ENCODE assay signal across 8 mouse cellular contexts in genomic region chr10:89686139-89686808, GRCm38 (mm10). TPM values are rescaled to one million over a fixed set of nuclear protein-coding genes. Genes with fewer than 3 reads are reported as not detected.
A peak's percentile ranks its signal among the peaks of the same experiment; 100 is the strongest.
DNase-seq lines count a peak whose midpoint lies in the region; ATAC-seq lines count a peak whose summit lies in the region.

Gene Scyl2, minus strand, starts transcription at chr10:89686285.

- ATAC-seq in heart, embryonic 14.5 days (ENCODE audit: insufficient number of reproducible peaks, insufficient read depth, low FRiP score, low read depth): peak; percentile 100
- peak; percentile 97 for ATAC-seq in liver, embryonic 13.5 days (ENCODE audit: low read depth)
- peak; percentile 99 for ATAC-seq in stomach, embryonic 16.5 days (ENCODE audit: insufficient read depth, low FRiP score)

- WGBS in heart, embryonic 14.5 days: 3% methylated on average over 29 of the region's 31 CpGs
- 6% methylated on average over 31 of the region's 31 CpGs for WGBS in liver, embryonic 13.5 days (ENCODE audit: insufficient replicate concordance)
- 3% methylated on average over 31 of the region's 31 CpGs for WGBS in stomach, embryonic 16.5 days

- H3K9me3 ChIP-seq in heart, embryonic 14.5 days (ENCODE audit: control insufficient read depth, low read length): no peaks in the 10 kb centered on the region
- no peaks in the 10 kb centered on the region for H3K9me3 ChIP-seq in liver, embryonic 13.5 days (replicated peaks)
- H3K9me3 ChIP-seq in stomach, embryonic 16.5 days (replicated peaks; ENCODE audit: control insufficient read depth, low read length): no peaks in the 10 kb centered on the region

- H3K4me1 ChIP-seq in brown adipose tissue, adult 24 weeks (ENCODE audit: control insufficient read depth, insufficient read depth, insufficient read length, low read length): no peaks in the 10 kb centered on the region
- H3K4me1 ChIP-seq in heart, embryonic 14.5 days (ENCODE audit: control insufficient read depth in 2 of 2, insufficient read depth in 2 of 2, low read length in 2 of 2): peaks cover 0 to 7% of the 10 kb centered on the region in 2 experiments; a peak in 2 of 4 replicates
- H3K4me1 ChIP-seq in liver, embryonic 13.5 days (replicated peaks): peaks cover 72% of the 10 kb centered on the region
- peaks cover 6% of the 10 kb centered on the region; the same call in 1 of the 2 replicates for H3K4me1 ChIP-seq in stomach, embryonic 16.5 days (ENCODE audit: control insufficient read depth, insufficient read depth, low read length)

- H3K27ac ChIP-seq in brown adipose tissue, adult 24 weeks (replicated peaks; ENCODE audit: low read depth, low read length): peak within 1 kb of the TSS; percentile 82
- H3K27ac ChIP-seq in heart, embryonic 14.5 days (replicated peaks in 1 of 2; ENCODE audit: control insufficient read depth in 1 of 2, insufficient read depth in 1 of 2, low read depth in 2 of 2, low read length in 2 of 2): peak within 1 kb of the TSS; percentile 34 to 76; a peak in 2 of 4 replicates
- H3K27ac ChIP-seq in liver, embryonic 13.5 days: peak within 1 kb of the TSS; percentile 84
- H3K27ac ChIP-seq in stomach, embryonic 16.5 days (ENCODE audit: low read length): peak within 1 kb of the TSS; percentile 77

- H3K4me2 ChIP-seq in heart, embryonic 14.5 days (ENCODE audit: low read length): peak within 1 kb of the TSS; percentile 89
- peak within 1 kb of the TSS; percentile 90 for H3K4me2 ChIP-seq in liver, embryonic 13.5 days
- peak within 1 kb of the TSS; percentile 84 for H3K4me2 ChIP-seq in stomach, embryonic 16.5 days (ENCODE audit: low read depth, low read length)

- DNase-seq in CD4-positive, CD25-positive, alpha-beta regulatory T cell, adult 2 months (ENCODE audit: low read depth, low spot score): peak; percentile 98
- DNase-seq in fibroblast of lung, adult 2 months (ENCODE audit: low read depth): peak; percentile 51
- peak; percentile 96 for DNase-seq in kidney, postnatal 14 days
- peak; percentile 94 for DNase-seq in liver, embryonic 13.5 days
- peak; percentile 92 for DNase-seq in neural tube, embryonic 10.5 days (ENCODE audit: extremely low spot score, low spot score)

- H3K4me3 ChIP-seq in brown adipose tissue, adult 24 weeks (ENCODE audit: insufficient read depth, low read depth, low read length): peak within 1 kb of the TSS; percentile 98
- peak within 1 kb of the TSS; percentile 80 to 98 for H3K4me3 ChIP-seq in heart, embryonic 14.5 days (ENCODE audit: control insufficient read depth in 1 of 2, insufficient read depth in 1 of 2, low read depth in 1 of 2, low read length in 2 of 2)
- H3K4me3 ChIP-seq in liver, embryonic 13.5 days (replicated peaks): peak within 1 kb of the TSS; percentile 97
- H3K4me3 ChIP-seq in stomach, embryonic 16.5 days (replicated peaks; ENCODE audit: low read length): peak within 1 kb of the TSS; percentile 99

- H3K9ac ChIP-seq in heart, embryonic 14.5 days (ENCODE audit: low read length): peak within 1 kb of the TSS; percentile 95
- H3K9ac ChIP-seq in liver, embryonic 13.5 days: peak within 1 kb of the TSS; percentile 94
- H3K9ac ChIP-seq in stomach, embryonic 16.5 days (ENCODE audit: low read length): peak within 1 kb of the TSS; percentile 93

- H3K27me3 ChIP-seq in heart, embryonic 14.5 days (ENCODE audit: control insufficient read depth, insufficient read depth, low read length): no peaks in the 10 kb centered on the region
- H3K27me3 ChIP-seq in liver, embryonic 13.5 days: no peaks in the 10 kb centered on the region
- H3K27me3 ChIP-seq in stomach, embryonic 16.5 days (ENCODE audit: control insufficient read depth, insufficient read depth, low read length): no peaks in the 10 kb centered on the region

- no peaks in the 10 kb centered on the region for H3K36me3 ChIP-seq in heart, embryonic 14.5 days (ENCODE audit: control insufficient read depth, insufficient read depth, low read length)
- H3K36me3 ChIP-seq in liver, embryonic 13.5 days: peaks cover 6% of the 10 kb centered on the region; the same call in 1 of the 2 replicates
- H3K36me3 ChIP-seq in stomach, embryonic 16.5 days (ENCODE audit: control insufficient read depth, insufficient read depth, low read length): no peaks in the 10 kb centered on the region

RNA-seq across cellular contexts. Expression of gene Scyl2, which starts in this region (rescaled TPM):
- polyA plus RNA-seq in brown adipose tissue, adult 24 weeks (2012; ENCODE audit: insufficient read depth, insufficient read length, missing spikeins): 15.6 and 19.9 TPM in 2 replicates
- polyA plus RNA-seq in heart, embryonic 14.5 days (2014; fragmentation: Nextera tagmentation; extraction: Ambion mirVana): 9.5 and 9.9 TPM in 2 replicates
- 4.3 and 5.1 TPM in 2 replicates for polyA plus RNA-seq in liver, embryonic 13.5 days (2015; fragmentation: Nextera tagmentation; extraction: Ambion mirVana)
- 6.2 and 7.7 TPM in 2 replicates for polyA plus RNA-seq in stomach, embryonic 16.5 days (2015; fragmentation: Nextera tagmentation; extraction: Ambion mirVana)

Comparison
In these comparisons a context has a peak if more than half of its experiments do, and no peak if none do; other contexts are left out.
1. Peak in every context shown above with its lines: DNase-seq, ATAC-seq, H3K4me3 ChIP-seq and H3K27ac ChIP-seq.